Mouse (Mus musculus) liver, embryonic 16.5 days (tissue): ENCODE results near the gene Pold4. TPM values are rescaled to one million over a fixed set of nuclear protein-coding genes. Genes with fewer than 3 reads are reported as not detected.
"Not testable (repeated sequence)": the region's sequence is repeated elsewhere in the genome, so short reads cannot be mapped to it uniquely, and the experiment has no call there.

Experiments used
- ATAC-seq: fragments of 200-750 bp; cut with Nextera tagmentation; 2 replicates; pipeline ENCODE4 v1.8.0; 2017; ENCODE audit warnings: low read depth, mild to moderate bottlenecking, moderate number of reproducible peaks, moderate library complexity
- H3K27ac ChIP-seq: fragments of 300-500 bp; sonication (generic); 2 replicates; pipeline ENCODE4 v1.5.1; 2014; ENCODE audit warnings: mild to moderate bottlenecking, low read length
- H3K27me3 ChIP-seq: fragments of 300-500 bp; sonication (generic); 2 replicates; pipeline ENCODE4 v1.6.1; 2014; ENCODE audit warnings: low read depth, low read length, mixed read lengths; ENCODE audit not compliant: control insufficient read depth, insufficient read depth
- H3K36me3 ChIP-seq: fragments of 300-500 bp; sonication (generic); 2 replicates; pipeline ENCODE4 v1.6.1; 2014; ENCODE audit warnings: mild to moderate bottlenecking; ENCODE audit not compliant: control insufficient read depth, insufficient read depth
- H3K4me1 ChIP-seq: fragments of 300-500 bp; sonication (generic); 2 replicates; pipeline ENCODE4 v1.6.1; 2014; ENCODE audit warnings: low read depth, low read length, mixed read lengths; ENCODE audit not compliant: control insufficient read depth
- H3K4me2 ChIP-seq: fragments of 300-500 bp; sonication (generic); 2 replicates; pipeline ENCODE4 v1.6.1; 2014; ENCODE audit warnings: low read depth, low read length, mixed read lengths
- H3K4me3 ChIP-seq: fragments of 300-500 bp; sonication (generic); 2 replicates; pipeline ENCODE4 v1.5.1; 2014; ENCODE audit warnings: low read depth, mild to moderate bottlenecking, low read length
- H3K9ac ChIP-seq: fragments of 300-500 bp; sonication (generic); 2 replicates; pipeline ENCODE4 v1.6.1; 2014; ENCODE audit warnings: low read depth, low read length
- H3K9me3 ChIP-seq: fragments of 300-500 bp; sonication (generic); replicated peaks from 2 replicates; pipeline ENCODE4 v1.6.1; 2016; ENCODE audit warnings: low read length; ENCODE audit not compliant: control insufficient read depth
- WGBS: fragments of 180-500 bp; shearing (Covaris S2); extraction: QIAGEN DNeasy Blood & Tissue Kit; methylation state at CpG from one replicate; pipeline ENCODE4 v1.1.7; 2014; ENCODE audit not compliant: insufficient replicate concordance; 5-methylcytosine and 5-hydroxymethylcytosine counted together
- polyA plus RNA-seq: library from polyadenylated mRNA; unstranded; fragments of >200 nt; fragmentation: Nextera tagmentation; extraction: Ambion mirVana; gene quantifications from 2 replicates; pipeline ENCODE4 v1.2.1, GENCODE M21; 2015

Pold4 gene
- polyA plus RNA-seq, 1 experiment from 2014 or later, result 14.8 TPM

DNA sequence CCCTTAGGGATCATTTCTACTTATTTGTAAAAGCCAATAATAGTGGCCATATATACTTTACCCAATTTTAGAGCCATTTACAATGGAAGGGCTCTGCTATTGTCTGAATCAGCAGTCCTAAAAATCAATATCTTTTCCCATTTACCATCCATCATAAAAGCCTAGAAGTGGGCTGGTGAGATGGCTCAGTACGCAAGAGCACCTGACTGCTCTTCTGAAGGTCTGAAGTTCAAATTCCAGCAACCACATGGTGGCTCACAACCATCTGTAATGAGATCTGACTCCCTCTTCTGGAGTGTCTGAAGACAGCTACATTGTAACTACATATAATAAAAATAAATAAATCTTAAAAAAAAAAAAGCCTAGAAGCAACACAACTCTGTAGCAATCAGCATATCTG is 17.0 kb downstream of the Pold4 start:
- not testable (repeated sequence) for ATAC-seq, H3K4me1 ChIP-seq, H3K9me3 ChIP-seq

DNA sequence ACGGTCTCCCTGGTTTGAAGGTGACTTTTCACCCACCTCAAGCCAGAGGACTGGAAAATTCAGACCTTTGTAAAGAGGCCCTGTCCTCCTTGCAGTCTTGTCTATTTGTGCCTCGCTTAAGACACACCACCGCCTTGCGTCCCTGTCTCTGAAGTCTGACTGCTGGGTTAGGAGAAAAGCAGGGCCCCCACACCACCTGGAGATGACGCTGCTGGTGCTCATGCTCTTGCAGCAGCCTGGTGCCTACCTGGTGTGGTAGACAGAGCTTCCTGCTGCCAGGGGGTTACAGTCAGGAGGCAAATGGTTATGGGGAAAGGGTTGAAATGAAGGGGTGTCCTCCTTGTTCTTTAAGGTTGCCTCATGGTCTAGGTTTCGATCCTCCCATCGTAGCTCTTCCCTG is 22.5 kb downstream of the Pold4 start:
- H3K36me3 ChIP-seq, result no peaks in the 10 kb centered on the region
- ATAC-seq, result no peak
- H3K9ac ChIP-seq, result no peak overlapping the region
- WGBS, result 77% methylated on average over 7 of the region's 7 CpGs
- H3K4me1 ChIP-seq, result peaks cover 8% of the 10 kb centered on the region
- no peaks in the 10 kb centered on the region for H3K9me3 ChIP-seq
- no peaks in the 10 kb centered on the region for H3K27me3 ChIP-seq
- H3K27ac ChIP-seq, result no peak overlapping the region
- H3K4me3 ChIP-seq, result no peak overlapping the region
- no peak overlapping the region for H3K4me2 ChIP-seq

More for the DNA sequence above, 17.0 kb downstream of the Pold4 start:
- not testable (repeated sequence) for H3K27ac ChIP-seq, H3K9ac ChIP-seq, H3K36me3 ChIP-seq, H3K27me3 ChIP-seq, H3K4me2 ChIP-seq, H3K4me3 ChIP-seq
- 58% methylated on average over 1 of the region's 1 CpGs for WGBS

DNA sequence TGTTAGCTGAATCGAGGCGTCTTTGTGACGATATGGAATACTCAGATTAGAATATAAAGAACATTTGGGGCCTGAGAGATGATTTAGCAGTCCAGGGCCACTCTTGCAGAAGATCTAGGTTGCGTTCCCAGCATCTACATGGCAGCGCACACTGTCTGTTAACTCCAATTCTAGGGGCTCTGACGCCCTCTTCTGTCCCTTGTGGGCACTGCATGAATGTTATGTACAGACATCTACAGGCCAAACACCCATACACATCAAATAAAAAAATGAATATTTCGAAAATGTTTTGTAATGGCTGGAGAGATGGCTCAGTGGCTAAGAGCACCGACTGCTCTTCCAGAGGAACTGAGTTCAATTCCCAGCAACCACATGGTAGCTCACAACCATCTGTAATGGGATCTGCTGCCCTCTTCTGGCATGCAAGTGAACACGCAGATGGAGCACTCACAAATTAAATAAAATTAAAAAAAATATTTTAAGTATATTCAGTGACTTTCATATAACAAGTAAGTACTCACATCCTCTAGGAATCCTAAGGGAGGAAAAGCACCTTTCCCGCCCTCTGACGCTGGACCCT is 24.0 kb downstream of the Pold4 start:
- Histone ChIP-seq H3K4me3 (no peak overlapping the region), H3K27me3 (no peaks in the 10 kb centered on the region), H3K9me3 (no peaks in the 10 kb centered on the region), H3K4me1 (peaks cover 11% of the 10 kb centered on the region), H3K9ac (no peak overlapping the region), H3K27ac (no peak overlapping the region), H3K4me2 (no peak overlapping the region), H3K36me3 (no peaks in the 10 kb centered on the region)
- WGBS, result 69% methylated on average over 11 of the region's 11 CpGs
- no peak for ATAC-seq

DNA sequence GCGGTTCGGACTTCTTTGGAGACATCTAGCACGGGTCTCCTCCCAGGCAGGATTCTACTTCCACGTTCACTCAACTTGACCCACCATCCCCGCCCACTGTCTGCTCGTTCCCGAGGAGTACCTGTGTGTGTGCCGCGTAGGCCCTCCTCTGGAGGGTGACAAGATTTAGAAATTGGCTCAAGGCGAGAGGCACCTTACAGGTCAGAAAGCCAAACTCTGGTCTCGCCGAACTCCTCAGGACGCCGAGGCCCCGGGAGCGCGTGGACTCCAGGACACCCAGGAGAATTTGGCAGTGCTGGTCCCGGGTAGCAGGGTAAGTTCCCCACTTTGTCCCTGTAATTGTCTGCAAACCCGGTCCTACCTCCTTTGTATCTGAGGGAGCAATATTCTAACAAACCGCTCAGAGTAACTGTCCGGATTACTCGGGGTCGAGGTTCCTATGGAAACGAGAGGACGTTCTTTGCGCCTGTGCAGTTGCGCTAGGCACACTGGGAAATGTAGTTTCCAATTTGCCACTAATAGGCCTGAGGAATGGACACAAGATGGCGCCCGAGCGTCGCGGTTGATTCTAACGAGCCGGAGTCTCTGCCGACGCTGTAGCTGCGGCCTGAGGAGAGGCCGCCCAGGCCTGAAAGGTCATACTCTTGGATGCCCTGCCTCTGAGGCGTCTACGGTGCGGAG is 25.7 kb downstream of the Pold4 start:
- Histone ChIP-seq H3K27ac (no peak overlapping the region), H3K4me2 (peak overlapping the region; percentile 96), H3K4me3 (peak overlapping the region; percentile 68), H3K9ac (peak overlapping the region; percentile 61), H3K9me3 (no peaks in the 10 kb centered on the region), H3K4me1 (peaks cover 11% of the 10 kb centered on the region), H3K27me3 (no peaks in the 10 kb centered on the region), H3K36me3 (no peaks in the 10 kb centered on the region)
- WGBS, result under 1% methylated on average over 41 of the region's 41 CpGs
- ATAC-seq, result peak; percentile 84

DNA sequence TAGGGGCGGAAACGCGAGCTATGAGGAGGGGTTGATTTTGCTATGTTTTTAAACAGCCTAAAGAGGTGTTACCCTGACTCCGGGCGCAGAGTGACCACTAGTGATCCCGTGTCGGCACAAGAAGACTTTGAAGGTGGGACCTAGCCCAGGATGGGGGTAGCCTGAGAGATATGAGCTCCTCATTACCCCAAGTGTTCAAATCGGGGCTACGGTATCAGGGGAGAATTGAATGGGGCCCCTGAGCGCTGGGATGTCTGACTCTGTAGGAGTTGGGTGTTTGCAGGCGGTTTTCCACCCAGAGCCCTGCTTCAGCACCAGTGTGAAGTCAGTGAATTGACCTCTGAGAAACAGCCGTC is 26.2 kb downstream of the Pold4 start:
- WGBS, result 40% methylated on average over 12 of the region's 12 CpGs
- Histone ChIP-seq H3K9ac (peak overlapping the region; percentile 32), H3K36me3 (no peaks in the 10 kb centered on the region), H3K27me3 (no peaks in the 10 kb centered on the region), H3K27ac (no peak overlapping the region), H3K4me2 (peak overlapping the region; percentile 96), H3K4me1 (peaks cover 11% of the 10 kb centered on the region), H3K9me3 (no peaks in the 10 kb centered on the region), H3K4me3 (peak overlapping the region; percentile 68)
- ATAC-seq, result no peak

DNA sequence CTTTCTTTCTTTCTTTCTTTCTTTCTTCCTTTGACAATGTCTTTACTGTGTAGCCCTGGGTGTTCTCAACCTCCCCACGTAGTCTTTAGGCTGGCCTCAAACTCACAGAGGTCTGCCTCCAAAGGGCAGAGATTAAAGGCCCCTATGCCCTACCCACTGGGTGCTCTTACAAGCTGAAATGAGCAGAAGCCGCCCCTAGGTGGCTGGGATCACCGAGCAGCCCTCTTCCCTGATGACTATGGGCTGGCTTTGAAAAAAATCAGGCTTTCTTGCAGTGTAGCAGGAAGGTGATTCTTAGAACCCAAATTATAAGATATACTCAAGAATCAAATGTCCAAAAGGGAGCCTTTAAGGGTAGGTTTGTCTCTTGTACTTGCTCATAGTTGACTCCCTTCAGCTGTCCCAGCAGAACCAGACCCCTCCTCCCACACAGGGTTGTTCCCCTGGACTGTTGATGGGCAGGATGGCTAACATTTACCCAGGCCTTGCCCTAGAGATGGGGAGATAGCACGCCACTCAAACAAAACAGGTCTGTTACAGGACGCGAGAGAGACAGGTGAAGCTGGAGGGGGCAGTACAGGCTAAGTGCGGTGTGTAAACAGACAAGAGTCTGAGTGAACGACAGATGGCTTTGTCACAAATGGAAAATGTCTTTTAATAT is 29.5 kb downstream of the Pold4 start:
- peak; percentile 65 for ATAC-seq
- no peaks in the 10 kb centered on the region for H3K9me3 ChIP-seq
- peaks cover 11% of the 10 kb centered on the region for H3K4me1 ChIP-seq
- H3K9ac ChIP-seq, result no peak overlapping the region
- no peak overlapping the region for H3K27ac ChIP-seq
- WGBS, result 53% methylated on average over 8 of the region's 8 CpGs
- no peaks in the 10 kb centered on the region for H3K27me3 ChIP-seq
- H3K4me2 ChIP-seq, result no peak overlapping the region
- no peak overlapping the region for H3K4me3 ChIP-seq
- H3K36me3 ChIP-seq, result no peaks in the 10 kb centered on the region

DNA sequence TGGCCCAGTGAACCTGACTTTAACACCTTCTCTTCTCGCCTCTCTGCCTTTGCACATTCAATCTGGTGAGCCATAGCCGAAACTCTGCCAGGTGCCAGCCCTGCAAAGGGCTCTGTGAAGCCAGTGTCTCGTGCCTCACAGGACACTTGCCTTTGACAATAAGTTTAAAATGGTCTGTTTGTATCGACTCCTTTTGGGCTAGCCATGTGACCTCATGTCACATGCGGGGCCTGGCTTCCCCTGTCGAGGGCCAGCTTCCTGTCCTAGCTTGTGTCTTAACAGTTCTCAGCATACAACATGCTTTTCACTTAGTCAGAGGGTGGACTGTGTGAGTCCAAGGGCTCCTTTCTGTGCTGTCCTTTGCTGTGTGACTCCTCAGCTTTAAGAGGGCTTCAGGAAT is 31.1 kb downstream of the Pold4 start:
- H3K4me3 ChIP-seq, result no peak overlapping the region
- no peak overlapping the region for H3K27ac ChIP-seq
- H3K27me3 ChIP-seq, result no peaks in the 10 kb centered on the region
- H3K9ac ChIP-seq, result no peak overlapping the region
- no peak overlapping the region for H3K4me2 ChIP-seq
- WGBS, result 38% methylated on average over 6 of the region's 6 CpGs
- no peak for ATAC-seq
- peaks cover 6% of the 10 kb centered on the region for H3K4me1 ChIP-seq
- H3K36me3 ChIP-seq, result no peaks in the 10 kb centered on the region
- H3K9me3 ChIP-seq, result no peaks in the 10 kb centered on the region

DNA sequence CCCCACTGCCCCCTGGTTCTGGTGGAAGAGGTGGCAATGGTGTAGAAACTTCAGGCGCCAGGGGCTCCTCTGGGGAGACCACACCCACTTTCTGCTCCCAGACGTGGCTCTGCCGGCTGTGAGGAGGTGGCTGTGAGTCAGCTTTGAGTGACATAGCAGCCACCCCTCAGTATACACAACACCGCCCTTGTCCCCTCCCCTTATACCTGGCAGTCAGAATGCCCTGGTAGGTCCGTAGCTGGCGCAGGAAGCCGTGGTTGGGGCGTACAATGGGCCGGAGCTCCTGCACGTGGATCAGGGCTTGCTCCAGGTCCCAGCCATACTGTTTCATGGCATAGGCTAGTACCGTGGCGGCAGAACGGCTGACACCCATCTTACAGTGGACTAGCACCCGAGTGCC is 32.0 kb downstream of the Pold4 start:
- H3K9ac ChIP-seq, result no peak overlapping the region
- ATAC-seq, result no peak

DNA sequence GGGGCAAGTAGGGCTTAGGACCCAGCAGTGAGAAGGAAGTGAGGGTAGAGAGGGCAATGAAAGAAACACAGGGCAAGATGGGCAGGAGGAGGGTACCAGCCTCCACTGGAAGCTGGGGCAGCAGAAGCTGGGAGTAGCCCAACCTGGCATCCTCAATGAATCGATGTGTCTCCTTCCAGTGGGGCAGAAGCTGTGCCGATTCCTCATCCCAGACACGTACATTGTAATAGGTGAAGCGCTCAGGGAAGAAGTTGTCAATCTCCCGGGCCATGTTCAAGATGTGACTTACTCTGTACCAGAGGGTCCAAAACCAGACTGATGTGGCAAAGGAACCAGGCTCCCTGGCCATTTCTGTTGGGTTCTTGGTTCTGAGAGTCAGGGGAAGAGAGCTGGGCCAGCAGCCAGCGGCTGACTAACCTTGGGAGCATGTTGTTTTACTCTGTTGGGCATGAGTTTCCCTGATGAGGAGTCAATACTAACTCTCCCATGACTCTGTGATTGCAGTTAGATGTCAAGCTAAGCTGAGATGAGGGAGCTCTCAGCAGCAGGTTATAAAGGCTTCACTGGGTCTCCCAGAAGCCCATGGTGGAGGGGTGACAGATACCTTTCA is 32.6 kb downstream of the Pold4 start:
- Histone ChIP-seq H3K36me3 (no peaks in the 10 kb centered on the region), H3K27ac (no peak overlapping the region), H3K4me2 (no peak overlapping the region), H3K27me3 (no peaks in the 10 kb centered on the region; the same call in 1 of the 2 replicates), H3K4me1 (peaks cover 8% of the 10 kb centered on the region; the same call in 1 of the 2 replicates), H3K9ac (no peak overlapping the region), H3K9me3 (no peaks in the 10 kb centered on the region), H3K4me3 (no peak overlapping the region)
- no peak for ATAC-seq
- 79% methylated on average over 6 of the region's 6 CpGs for WGBS

More for the DNA sequence above, 32.0 kb downstream of the Pold4 start:
- no peaks in the 10 kb centered on the region for H3K27me3 ChIP-seq
- H3K27ac ChIP-seq, result no peak overlapping the region
- no peaks in the 10 kb centered on the region for H3K36me3 ChIP-seq
- H3K4me2 ChIP-seq, result no peak overlapping the region
- WGBS, result 53% methylated on average over 14 of the region's 14 CpGs
- peaks cover 3% of the 10 kb centered on the region; the same call in 1 of the 2 replicates for H3K4me1 ChIP-seq
- no peak overlapping the region for H3K4me3 ChIP-seq
- no peaks in the 10 kb centered on the region for H3K9me3 ChIP-seq
